Mouse (Mus musculus) cerebellum, adult 8-10 months (tissue): ENCODE data around the gene Vrk3.
"Not testable (repeated sequence)": the region's sequence is repeated elsewhere in the genome, so short reads cannot be mapped to it uniquely, and the experiment has no call there.

Source experiments
- DNase-seq: peaks from one replicate; pipeline ENCODE4 v3.0.0; 2022

Gene Vrk3

DNA sequence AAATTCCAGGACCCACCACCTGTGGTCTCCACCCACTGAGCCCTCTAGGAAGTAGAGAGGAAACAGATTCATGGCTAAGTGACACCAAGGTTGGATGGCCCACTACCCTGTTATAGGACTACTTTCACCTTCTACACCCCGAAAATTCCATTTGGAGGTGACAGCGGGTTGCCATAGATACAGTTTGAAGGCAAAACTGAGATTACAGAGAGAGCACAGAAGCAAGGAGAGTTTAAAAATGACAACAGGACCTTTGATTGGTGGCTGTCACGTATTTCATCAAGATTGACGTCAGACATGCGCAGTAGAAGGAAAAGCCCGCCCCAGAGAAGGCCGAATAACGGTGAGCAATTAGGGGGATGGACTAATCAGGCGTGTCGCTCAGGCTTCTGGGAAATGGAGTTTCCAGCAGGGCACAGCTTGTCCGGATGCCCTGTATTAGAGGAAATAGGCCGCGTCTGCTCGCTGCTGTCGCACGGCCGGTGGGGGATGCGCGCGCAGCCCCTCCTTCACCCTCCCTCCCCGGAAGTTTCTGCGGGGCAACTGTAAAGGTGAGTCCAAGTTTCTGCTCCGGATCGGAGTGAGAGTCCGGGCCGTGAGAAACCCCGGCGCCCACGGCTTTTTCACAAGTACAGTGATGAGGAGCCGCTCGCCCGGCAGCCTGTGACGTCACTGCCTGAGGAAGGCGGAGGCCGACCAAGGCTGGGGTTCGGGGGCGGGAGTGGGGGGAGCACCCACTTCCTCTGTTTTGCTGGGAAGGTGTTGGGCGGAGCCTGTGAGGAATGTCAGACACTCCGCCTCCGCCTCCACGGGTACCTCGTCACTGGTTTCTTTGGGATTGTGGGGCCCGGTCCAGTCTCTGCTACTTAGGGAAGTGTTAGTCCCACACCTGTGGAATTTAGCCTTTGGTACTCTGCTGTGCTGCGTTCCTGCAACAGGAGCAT lies at the start of gene Vrk3:
Vrk3 (plus strand) TSS at position 313 of the 944 bp plus-strand sequence.
- peak; percentile 94 for DNase-seq

DNA sequence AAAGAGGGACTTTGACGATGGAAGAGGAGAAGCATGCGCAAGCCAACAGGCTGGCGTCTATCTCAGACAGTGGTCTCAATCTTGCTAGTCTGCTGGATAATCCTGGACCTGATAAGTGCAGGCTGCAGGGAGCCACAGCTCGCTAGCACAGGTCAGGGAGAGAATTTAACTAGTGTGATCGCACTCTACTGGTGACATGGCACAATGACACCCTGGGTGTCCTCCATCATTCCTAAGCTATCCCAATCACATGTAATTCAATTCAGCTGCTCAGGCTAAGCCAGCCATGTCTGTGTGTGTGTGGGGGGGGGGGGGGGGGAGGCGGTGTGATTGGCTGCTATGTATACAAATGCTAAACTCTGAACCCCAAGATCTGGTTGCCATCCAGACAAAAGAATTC lies 46.3 kb upstream of the Vrk3 start:
- peak; percentile 70 for DNase-seq

DNA sequence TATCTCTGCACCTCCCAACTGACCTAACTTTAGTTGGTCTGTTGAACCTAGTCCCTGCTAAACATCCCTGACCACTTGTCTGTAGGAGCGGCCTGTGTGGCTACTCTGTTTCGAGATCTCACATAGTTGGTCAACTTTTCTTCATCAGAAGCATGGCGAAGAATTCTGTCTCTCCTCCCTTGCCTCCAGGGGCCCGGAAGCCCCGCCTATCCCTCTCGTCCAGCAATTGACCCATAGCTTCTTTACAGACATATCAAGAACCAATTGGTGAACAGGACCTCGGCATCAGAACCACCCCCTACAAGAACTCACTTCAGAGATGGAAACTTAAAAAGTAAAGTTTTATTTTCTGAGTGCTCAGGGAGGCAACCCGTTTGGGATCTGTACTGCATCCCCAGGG lies 45.2 kb upstream of the Vrk3 start:
- DNase-seq, result no peak

GRCm38 (mm10) chr7:44704363-44704762 lies 43.9 kb upstream of the Vrk3 start:
- DNase-seq, result peak; percentile 37

GRCm38 (mm10) chr7:44705086-44705485 lies 43.1 kb upstream of the Vrk3 start:
- no peak for DNase-seq

DNA sequence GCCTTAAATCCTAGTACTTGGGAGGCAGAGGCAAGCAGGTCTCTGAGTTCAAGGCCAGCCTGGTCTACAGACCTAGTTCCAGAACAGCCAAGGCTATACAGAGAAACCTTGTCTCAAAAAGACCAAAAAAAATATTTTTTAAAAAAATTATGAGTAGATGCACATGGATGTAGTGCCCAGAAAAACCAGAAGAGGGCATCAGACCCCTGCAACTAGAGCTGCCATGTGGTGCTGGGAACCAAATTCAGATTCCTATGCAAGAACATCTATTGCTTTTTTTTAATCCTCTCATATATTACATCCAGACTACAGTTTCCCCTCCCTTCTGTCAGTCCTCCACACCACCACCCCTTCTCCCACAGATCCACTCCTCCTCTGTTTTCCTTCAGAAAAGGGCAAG lies 41.9 kb upstream of the Vrk3 start:
- no peak for DNase-seq

DNA sequence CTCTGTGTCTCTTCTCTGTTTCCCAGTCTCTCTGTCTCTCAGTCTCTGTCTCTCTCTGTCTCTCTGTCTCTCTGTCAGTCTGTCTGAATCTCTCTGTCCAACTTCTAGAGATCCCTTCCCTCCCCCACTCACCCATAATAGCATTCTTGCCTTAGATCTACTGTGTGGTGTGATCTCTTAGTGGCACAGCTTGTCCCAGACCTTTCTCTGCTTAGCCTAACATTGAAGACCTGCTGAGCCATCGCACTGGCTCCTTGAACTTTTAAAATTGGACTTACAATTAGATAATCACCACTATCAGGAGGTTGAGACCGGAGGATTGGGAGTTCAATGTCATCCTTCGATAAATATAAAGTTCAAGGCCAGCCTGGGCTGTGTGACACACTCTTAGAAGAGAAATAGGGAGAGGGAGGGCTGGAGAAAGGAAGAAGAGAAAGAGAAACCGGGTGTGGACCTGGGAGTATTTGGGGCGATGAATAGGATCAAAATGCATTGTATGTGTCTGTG lies 41.0 kb upstream of the Vrk3 start:
- no peak for DNase-seq

- DNase-seq, result not testable (repeated sequence)
Observed at GRCm38 (mm10) chr7:44708093-44708492, 40.1 kb upstream of the Vrk3 start.

DNA sequence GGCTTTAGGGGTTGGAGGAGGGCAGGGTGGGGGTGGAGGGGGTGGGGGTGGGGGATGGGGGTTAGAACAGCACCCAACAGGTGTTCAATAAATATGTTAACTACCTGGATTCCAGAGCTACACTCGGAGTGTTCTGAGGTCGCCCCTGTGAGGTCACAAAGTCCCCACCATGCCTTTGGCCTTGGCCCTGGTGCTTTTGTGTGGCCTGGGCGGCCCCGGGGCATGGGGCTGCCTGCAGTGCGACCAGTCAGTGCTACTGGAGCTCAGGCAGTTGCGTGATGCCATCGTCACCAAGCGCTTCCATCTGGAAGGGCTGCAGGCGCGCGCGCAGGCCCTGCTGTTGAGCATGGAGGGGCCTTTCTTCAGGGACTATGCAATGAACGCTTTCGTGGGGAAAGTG lies 39.6 kb upstream of the Vrk3 start, which contains the start of gene Izumo2:
Izumo2 (plus strand) TSS at position 169 of the 400 bp plus-strand sequence.
- no peak for DNase-seq

- no peak for DNase-seq
Observed at GRCm38 (mm10) chr7:44709881-44710280, 38.3 kb upstream of the Vrk3 start.

GRCm38 (mm10) chr7:44722058-44722457 lies 26.2 kb upstream of the Vrk3 start:
- DNase-seq, result no peak

DNA sequence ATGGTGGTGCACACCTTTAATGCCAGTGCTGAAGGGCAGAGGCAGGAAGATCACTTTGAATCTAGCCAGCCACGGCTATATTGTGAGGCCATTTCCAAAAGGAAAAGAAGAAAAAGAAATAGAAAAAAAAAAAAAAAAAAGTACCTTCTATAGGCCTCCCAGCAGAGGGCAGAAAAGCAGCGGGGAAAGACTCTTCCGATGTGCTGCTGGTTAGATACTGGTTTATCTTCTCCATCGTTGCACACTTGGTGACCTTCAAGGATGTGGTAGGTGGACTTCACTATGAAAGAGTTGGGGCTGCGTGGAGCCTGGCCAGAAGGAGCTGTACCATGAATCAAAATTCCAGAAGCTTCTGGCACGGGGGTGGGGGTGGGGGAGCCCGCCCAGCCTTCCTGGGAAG lies 23.9 kb upstream of the Vrk3 start:
- no peak for DNase-seq

DNA sequence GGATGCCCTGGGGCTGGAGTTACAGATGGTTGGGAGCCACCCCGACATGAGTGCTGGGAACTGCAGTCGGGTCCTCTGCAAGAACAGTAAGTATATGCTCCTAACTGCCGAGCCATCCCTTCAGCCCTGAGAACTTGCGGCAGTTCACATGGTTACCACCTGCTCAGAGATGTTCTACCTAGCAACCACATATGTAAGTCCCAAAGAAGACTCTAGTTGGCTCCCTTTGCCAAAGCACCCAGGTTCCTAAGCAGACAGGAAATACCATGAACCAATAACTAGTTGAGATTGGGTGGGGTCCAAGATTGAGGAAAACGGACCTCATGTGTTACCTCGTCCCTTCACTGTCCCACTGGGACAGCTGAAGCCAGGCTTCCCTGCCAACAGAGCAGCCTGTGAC lies 21.9 kb upstream of the Vrk3 start:
- no peak for DNase-seq

DNA sequence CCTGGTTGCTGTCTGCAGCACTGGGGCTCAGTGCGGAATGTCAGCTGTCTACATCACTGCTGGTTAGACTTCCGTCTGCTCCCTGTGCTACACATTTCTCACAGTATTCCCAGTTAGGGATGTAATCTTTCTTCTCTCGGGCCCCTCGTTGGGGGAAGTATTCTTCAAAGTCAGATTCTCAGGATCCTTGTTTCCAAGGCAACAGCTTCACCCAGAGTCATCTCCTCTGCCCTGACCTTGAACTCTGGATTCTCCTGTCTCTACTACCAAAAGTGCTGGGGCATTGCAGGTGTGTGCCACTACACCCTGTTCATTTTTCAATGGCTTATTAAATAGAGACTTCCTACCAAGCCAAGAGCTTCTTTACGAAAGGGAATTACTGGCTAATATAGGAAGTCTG lies 21.1 kb upstream of the Vrk3 start:
- DNase-seq, result no peak

DNA sequence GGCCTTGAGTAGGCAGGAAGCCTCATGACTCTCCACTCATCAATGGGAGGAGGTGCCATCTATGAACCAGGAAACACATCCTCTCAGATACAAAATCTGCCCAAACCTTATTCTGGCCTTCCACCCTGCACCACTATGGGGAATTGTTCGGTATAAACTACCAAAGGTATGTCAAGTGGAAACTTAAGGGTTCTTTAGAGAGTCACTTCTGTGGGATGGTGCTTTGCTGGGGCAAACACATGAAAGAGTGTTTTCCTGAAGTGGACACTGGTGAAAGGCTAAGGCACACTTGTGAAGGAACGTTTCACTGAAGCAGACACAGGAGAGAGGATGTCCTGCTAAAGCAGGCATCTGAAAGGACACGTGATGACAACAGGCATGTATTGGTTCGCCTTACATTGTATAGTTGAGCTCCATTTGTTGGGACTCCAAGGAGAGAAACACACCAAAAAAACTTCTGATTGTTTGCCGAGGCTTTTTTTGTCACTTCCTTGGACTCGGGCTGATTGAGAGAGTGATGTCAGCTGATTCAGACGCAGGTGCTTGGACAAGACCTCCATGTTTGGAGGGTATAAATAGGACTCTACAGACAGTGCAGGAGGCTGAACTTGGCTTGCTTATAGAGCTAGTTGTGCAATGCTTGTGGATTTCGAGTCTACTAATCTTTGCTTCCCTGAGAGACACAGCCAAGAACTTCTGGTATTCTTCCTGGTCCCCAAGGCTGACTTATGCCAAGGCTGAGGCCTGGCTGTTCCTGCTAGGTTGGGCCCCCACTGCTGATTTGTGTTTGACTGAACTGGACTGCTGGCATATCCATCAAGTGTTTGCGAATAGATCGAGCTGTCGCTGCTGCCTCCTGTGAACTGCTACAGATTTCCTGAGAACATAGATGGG lies 19.9 kb upstream of the Vrk3 start:
- no peak for DNase-seq

DNA sequence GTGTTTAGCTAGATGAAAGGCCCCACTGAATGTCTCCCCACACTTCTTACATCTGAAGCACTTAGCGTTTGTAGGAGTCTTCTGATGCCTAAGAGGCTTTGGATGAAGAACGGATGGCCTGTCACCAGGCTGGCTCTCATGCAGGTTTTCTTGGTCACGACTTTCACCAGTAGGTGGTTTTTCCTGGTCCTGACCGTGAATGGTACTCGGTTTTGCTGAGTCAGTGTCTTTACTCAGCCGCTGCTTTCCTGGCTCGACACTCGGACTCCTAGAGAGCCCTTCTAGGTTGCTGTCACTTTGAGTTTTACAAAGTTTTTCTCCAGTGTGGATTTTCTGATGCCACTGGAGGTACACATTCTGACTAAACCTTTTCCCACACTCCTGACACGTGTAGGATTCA lies 14.5 kb upstream of the Vrk3 start:
- no peak for DNase-seq

- DNase-seq, result no peak
Observed at GRCm38 (mm10) chr7:44741361-44741760, 6.9 kb upstream of the Vrk3 start.

DNA sequence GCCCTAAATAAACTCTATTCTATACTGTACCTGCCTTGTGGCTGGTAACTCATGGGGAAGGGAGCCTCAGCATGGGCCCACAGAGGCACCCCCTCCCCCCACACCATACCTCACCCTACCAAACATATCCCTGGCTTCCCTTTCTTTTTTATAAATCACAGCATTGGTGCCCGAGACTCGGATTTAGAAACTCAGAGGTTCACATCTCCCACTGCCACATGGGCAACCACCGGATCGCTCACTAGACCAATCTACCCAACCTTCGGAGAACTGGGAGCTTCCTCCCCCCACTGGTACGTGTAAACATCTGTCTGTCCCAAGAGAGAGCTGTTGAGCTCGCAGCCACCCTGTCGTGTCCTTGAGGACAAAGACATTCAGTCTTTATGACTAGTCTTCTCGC lies 3.9 kb upstream of the Vrk3 start:
- DNase-seq, result no peak

GRCm38 (mm10) chr7:44745076-44745475 lies 3.1 kb upstream of the Vrk3 start:
- DNase-seq, result peak; percentile 69

DNA sequence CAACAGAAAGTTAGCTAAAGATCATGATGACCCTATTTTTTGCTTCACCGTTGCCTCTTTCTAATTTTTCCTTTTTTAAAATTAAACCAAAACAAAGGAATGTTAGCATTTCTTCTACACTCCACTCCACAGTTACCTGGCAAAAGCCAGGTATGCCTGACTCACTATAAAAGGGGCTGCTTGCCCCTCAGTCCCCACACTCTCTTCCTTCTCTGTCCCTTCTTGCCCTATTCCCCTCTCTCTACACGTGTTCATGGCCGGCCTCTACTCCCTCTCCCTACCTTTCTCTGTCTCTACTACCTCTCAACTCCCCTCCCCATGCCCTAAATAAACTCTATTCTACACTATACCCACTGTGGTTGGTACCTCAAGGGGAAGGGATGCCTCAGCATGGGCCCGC lies 1.1 kb upstream of the Vrk3 start:
- DNase-seq, result no peak

DNA sequence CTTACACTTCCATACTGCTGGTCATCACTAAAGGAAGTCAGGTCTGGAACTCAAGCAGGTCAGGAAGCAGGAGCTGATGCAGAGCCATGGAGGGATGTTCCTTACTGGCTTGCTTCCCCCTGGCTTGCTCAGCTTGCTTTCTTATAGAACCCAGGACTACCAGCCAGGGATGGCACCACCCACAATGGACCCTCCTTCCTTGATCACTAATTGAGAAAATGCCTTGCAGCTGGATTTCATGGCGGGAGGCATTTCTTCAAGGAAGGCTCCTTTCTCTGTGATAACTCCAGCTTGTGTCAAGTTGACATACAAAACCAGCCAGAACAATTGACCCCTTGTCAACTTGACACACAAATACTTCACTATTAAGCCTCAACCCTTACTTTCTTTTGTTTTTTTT lies 2.7 kb downstream of the Vrk3 start, which contains the start of gene Zfp473:
Zfp473 (minus strand) TSS at position 101 of the 400 bp plus-strand sequence.
- not testable (repeated sequence) for DNase-seq

DNA sequence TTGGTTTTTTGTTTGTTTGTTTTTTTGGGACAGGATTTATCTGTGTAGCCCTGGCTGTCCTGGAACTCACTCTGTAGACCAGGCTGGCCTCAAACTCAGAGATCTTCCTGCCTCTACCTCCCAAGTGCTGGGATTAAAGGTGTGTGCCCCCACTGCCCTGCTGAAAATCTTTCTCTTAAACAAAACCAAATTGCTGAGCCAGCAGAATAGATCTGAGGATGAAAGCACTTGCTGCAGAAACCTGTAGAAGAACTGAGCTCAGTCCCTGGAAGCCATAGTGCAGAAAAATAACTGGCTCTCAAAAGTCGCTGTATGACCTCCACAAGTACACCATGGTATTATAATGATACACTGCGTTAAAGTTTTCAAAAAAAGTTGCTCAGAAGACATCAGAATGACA lies 9.0 kb downstream of the Vrk3 start:
- no peak for DNase-seq

DNA sequence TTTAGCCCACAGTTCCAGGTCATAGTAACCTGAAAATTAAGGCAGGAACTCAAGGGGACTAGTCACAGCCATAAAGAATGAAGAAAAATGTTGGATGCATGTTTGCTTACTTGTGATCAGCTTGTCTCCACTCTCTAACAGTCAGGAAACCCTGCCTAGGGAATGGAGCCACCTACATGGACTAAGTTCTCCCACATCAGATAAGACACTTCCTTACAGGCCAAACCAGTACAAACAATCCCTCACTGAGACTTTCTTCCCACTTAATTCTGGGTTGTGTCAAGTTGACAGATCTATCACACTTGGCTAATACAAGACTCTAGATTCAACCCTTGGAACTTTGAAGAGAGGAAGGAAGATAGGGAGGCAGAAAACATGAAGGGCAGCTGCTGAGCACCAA lies 12.2 kb downstream of the Vrk3 start:
- DNase-seq, result no peak
